Mouse (Mus musculus) kidney, adult 2 months (tissue): ENCODE measurements around the gene Gm49369.

Source experiments
- CTCF ChIP-seq: fragments of 200-500 bp; conservative IDR thresholded peaks from 2 replicates; pipeline ENCODE4 v1.5.1; 2011; ENCODE audit warnings: low read depth, mild to moderate bottlenecking, control low read depth, low read length, moderate library complexity, mixed read lengths; ENCODE audit not compliant: insufficient read depth, insufficient read length
- POLR2A ChIP-seq: fragments of 200-500 bp; IDR thresholded peaks from one replicate; pipeline ENCODE4 v1.6.1; 2011; ENCODE audit warnings: low read depth, low read length, control low read depth

DNA sequence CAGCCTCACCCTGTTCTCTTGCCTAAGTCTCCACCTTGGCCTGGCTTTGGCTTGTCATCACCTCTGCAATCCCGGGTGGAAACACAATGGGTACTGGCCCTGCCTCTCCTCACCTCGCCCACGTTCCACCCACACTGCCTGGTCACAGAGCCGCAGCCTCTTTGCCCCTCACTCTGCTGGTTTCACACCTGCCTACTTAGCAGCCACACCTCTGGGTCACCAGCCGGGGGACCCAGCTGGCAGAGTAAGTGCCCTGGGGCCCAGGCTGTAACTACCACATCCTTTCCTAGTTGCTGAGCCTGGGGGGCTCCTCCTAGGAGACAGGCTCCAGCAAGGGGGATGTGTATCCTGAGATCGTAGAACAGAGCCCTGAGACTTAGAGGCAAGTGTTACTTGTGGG, 3.3 kb downstream of the Gm49369 start:
- TF ChIP-seq POLR2A (no peak), CTCF (no peak)
